Mouse (Mus musculus): ENCODE measurements around the gene Gzmm. TPM values are rescaled to one million over a fixed set of nuclear protein-coding genes. Genes with fewer than 3 reads are reported as not detected.

The Gzmm gene
- polyA plus RNA-seq, 1 experiment from 2014 or later: 0.51 TPM

DNA sequence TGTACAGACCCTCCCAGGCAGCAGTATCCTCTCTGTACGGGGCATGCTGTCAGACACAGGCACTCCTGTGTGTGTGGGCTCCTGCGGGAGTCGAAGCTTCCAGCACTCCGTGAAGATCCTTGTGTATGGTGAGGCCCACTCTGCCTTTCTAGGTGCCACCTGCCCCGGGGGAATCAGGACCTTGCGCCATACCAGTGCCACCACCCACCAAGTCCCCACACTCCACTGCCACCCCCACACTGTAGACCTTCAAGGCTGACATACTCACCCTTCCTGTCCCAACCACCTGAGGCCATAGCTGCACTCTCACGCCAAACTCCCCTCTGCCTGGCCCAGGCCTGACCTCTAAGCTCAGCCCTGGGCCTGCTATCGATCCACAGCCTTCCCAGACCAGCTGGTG, 23.8 kb upstream of the Gzmm start:
- Histone ChIP-seq H3K27ac (replicated peaks; ENCODE audit: low read depth, low read length) (no peak overlapping the region), H3K36me3 (ENCODE audit: control insufficient read depth, insufficient read depth, low read length) (no peaks in the 10 kb centered on the region), H3K4me1 (ENCODE audit: control insufficient read depth, insufficient read depth, low read length) (no peaks in the 10 kb centered on the region), H3K27me3 (replicated peaks; ENCODE audit: control insufficient read depth, insufficient read depth, low read length) (no peaks in the 10 kb centered on the region), H3K4me2 (ENCODE audit: low read depth, low read length) (no peak overlapping the region), H3K9me3 (ENCODE audit: control insufficient read depth, low read length) (no peaks in the 10 kb centered on the region), H3K4me3 (ENCODE audit: low read depth, low read length) (no peak overlapping the region), H3K9ac (ENCODE audit: low read depth, low read length) (no peak overlapping the region)
- no peak for ATAC-seq (ENCODE audit: low read depth)
- 82% methylated on average over 8 of the region's 8 CpGs for WGBS
- no peak for DNase-seq (ENCODE audit: low spot score)

- DNase-seq (ENCODE audit: low spot score) (no peak), ATAC-seq (ENCODE audit: low read depth) (no peak)
- no peaks in the 10 kb centered on the region for H3K9me3 ChIP-seq (ENCODE audit: control insufficient read depth, low read length)
- no peak overlapping the region for H3K9ac ChIP-seq (ENCODE audit: low read depth, low read length)
- H3K4me2 ChIP-seq (ENCODE audit: low read depth, low read length): no peak overlapping the region
- 81% methylated on average over 9 of the region's 9 CpGs for WGBS
- no peak overlapping the region for H3K4me3 ChIP-seq (ENCODE audit: low read depth, low read length)
- H3K36me3 ChIP-seq (ENCODE audit: control insufficient read depth, insufficient read depth, low read length): no peaks in the 10 kb centered on the region
- H3K27ac ChIP-seq (replicated peaks; ENCODE audit: low read depth, low read length): no peak overlapping the region
- H3K4me1 ChIP-seq (ENCODE audit: control insufficient read depth, insufficient read depth, low read length): 0 out of 2 replicates have a peak, but pooled peaks cover 4% of the 10 kb centered on the region
- no peaks in the 10 kb centered on the region for H3K27me3 ChIP-seq (replicated peaks; ENCODE audit: control insufficient read depth, insufficient read depth, low read length)
Measured at GRCm38 (mm10) chr10:79666493-79666892, 22.3 kb upstream of the Gzmm start.

DNA sequence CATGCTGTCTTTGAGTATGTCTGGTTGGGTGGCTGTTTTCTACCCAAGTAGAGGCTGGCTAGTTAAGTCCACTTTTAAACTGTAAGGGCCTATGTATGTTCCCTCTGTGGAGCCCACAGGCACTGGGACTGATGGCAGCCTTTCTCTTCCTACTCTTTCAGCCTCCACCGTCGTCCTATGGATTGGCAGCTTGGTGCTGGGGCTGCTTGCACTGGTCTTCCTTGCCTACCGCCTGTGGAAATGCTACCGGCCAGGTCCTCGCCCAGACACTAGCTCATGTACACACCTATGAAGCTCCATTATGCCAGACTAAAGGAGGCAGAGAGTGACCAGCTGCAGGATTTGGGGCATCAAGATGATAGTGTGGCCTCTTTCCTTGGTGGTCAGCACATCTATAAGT, 20.7 kb upstream of the Gzmm start:
- no peak overlapping the region for H3K9ac ChIP-seq (ENCODE audit: low read depth, low read length)
- WGBS: 86% methylated on average over 5 of the region's 5 CpGs
- ATAC-seq (ENCODE audit: low read depth): no peak
- H3K36me3 ChIP-seq (ENCODE audit: control insufficient read depth, insufficient read depth, low read length): no peaks in the 10 kb centered on the region
- H3K27me3 ChIP-seq (replicated peaks; ENCODE audit: control insufficient read depth, insufficient read depth, low read length): no peaks in the 10 kb centered on the region
- H3K4me2 ChIP-seq (ENCODE audit: low read depth, low read length): no peak overlapping the region
- H3K4me1 ChIP-seq (ENCODE audit: control insufficient read depth, insufficient read depth, low read length): 0 out of 2 replicates have a peak, but pooled peaks cover 4% of the 10 kb centered on the region
- H3K27ac ChIP-seq (replicated peaks; ENCODE audit: low read depth, low read length): no peak overlapping the region
- no peaks in the 10 kb centered on the region for H3K9me3 ChIP-seq (ENCODE audit: control insufficient read depth, low read length)
- DNase-seq (ENCODE audit: low spot score): no peak
- no peak overlapping the region for H3K4me3 ChIP-seq (ENCODE audit: low read depth, low read length)

GRCm38 (mm10) chr10:79668771-79669575, 19.8 kb upstream of the Gzmm start, which contains the start of gene Tpgs1:
TSS of gene Tpgs1 (plus strand) at chr10:79669369.
- Histone ChIP-seq H3K9ac (ENCODE audit: low read depth, low read length) (peak within 1 kb of the TSS; percentile 88), H3K27me3 (replicated peaks; ENCODE audit: control insufficient read depth, insufficient read depth, low read length) (no peaks in the 10 kb centered on the region), H3K4me1 (ENCODE audit: control insufficient read depth, insufficient read depth, low read length) (0 out of 2 replicates have a peak, but pooled peaks cover 4% of the 10 kb centered on the region), H3K4me3 (ENCODE audit: low read depth, low read length) (peak within 1 kb of the TSS; percentile 93), H3K36me3 (ENCODE audit: control insufficient read depth, insufficient read depth, low read length) (no peaks in the 10 kb centered on the region), H3K4me2 (ENCODE audit: low read depth, low read length) (peak within 1 kb of the TSS; percentile 81), H3K9me3 (ENCODE audit: control insufficient read depth, low read length) (no peaks in the 10 kb centered on the region), H3K27ac (replicated peaks; ENCODE audit: low read depth, low read length) (peak within 1 kb of the TSS; percentile 92)
- WGBS: 0% methylated on average over 32 of the region's 45 CpGs
- peak; percentile 85 for ATAC-seq (ENCODE audit: low read depth)
- DNase-seq (ENCODE audit: low spot score): peak; percentile 95

DNA sequence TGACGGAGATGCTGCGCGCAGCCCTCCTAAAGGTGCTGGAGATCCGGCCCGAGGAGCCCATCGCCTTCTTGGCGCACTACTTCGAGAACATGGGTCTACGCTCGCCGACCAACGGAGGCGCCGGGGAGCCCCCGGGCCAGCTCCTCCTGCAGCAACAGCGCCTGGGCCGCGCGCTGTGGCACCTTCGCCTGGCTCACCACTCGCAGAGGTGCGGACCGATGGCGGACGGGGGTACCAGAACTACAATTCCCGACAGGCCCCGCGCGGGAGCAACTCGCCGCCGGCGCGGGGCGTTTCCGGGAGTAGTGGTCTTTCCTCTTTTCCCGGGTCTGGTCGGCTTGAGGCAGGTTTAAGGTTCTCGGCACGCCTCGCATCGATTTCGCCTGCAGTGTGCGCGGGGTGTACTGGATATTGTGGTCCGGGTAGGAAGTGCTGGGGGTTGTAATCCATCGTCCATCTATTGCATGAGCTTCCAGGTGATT, 19.2 kb upstream of the Gzmm start:
- peak overlapping the region; percentile 81 for H3K4me2 ChIP-seq (ENCODE audit: low read depth, low read length)
- ATAC-seq (ENCODE audit: low read depth): peak; percentile 68
- H3K27ac ChIP-seq (replicated peaks; ENCODE audit: low read depth, low read length): peak overlapping the region; percentile 92
- no peaks in the 10 kb centered on the region for H3K9me3 ChIP-seq (ENCODE audit: control insufficient read depth, low read length)
- H3K27me3 ChIP-seq (replicated peaks; ENCODE audit: control insufficient read depth, insufficient read depth, low read length): no peaks in the 10 kb centered on the region
- peak overlapping the region; percentile 93 for H3K4me3 ChIP-seq (ENCODE audit: low read depth, low read length)
- WGBS: under 1% methylated on average over 35 of the region's 47 CpGs
- H3K9ac ChIP-seq (ENCODE audit: low read depth, low read length): peak overlapping the region; percentile 88
- no peaks in the 10 kb centered on the region for H3K36me3 ChIP-seq (ENCODE audit: control insufficient read depth, insufficient read depth, low read length)
- DNase-seq (ENCODE audit: low spot score): peak; percentile 88
- 0 out of 2 replicates have a peak, but pooled peaks cover 4% of the 10 kb centered on the region for H3K4me1 ChIP-seq (ENCODE audit: control insufficient read depth, insufficient read depth, low read length)

- H3K27me3 ChIP-seq (replicated peaks; ENCODE audit: control insufficient read depth, insufficient read depth, low read length): no peaks in the 10 kb centered on the region
- no peak for ATAC-seq (ENCODE audit: low read depth)
- H3K9ac ChIP-seq (ENCODE audit: low read depth, low read length): peak overlapping the region; percentile 88
- DNase-seq (ENCODE audit: low spot score): no peak
- no peak overlapping the region for H3K27ac ChIP-seq (replicated peaks; ENCODE audit: low read depth, low read length)
- WGBS: 35% methylated on average over 15 of the region's 15 CpGs
- no peaks in the 10 kb centered on the region for H3K36me3 ChIP-seq (ENCODE audit: control insufficient read depth, insufficient read depth, low read length)
- peak overlapping the region; percentile 81 for H3K4me2 ChIP-seq (ENCODE audit: low read depth, low read length)
- H3K4me1 ChIP-seq (ENCODE audit: control insufficient read depth, insufficient read depth, low read length): 0 out of 2 replicates have a peak, but pooled peaks cover 4% of the 10 kb centered on the region
- H3K9me3 ChIP-seq (ENCODE audit: control insufficient read depth, low read length): no peaks in the 10 kb centered on the region
- H3K4me3 ChIP-seq (ENCODE audit: low read depth, low read length): peak overlapping the region; percentile 93
Measured at GRCm38 (mm10) chr10:79670071-79670888, 18.5 kb upstream of the Gzmm start.

GRCm38 (mm10) chr10:79671396-79672087, 17.3 kb upstream of the Gzmm start:
- no peak overlapping the region for H3K4me3 ChIP-seq (ENCODE audit: low read depth, low read length)
- H3K4me2 ChIP-seq (ENCODE audit: low read depth, low read length): no peak overlapping the region
- H3K9ac ChIP-seq (ENCODE audit: low read depth, low read length): no peak overlapping the region

GRCm38 (mm10) chr10:79672088-79672455, 16.7 kb upstream of the Gzmm start:
- no peak overlapping the region for H3K27ac ChIP-seq (replicated peaks; ENCODE audit: low read depth, low read length)
- H3K9me3 ChIP-seq (ENCODE audit: control insufficient read depth, low read length): no peaks in the 10 kb centered on the region
- peaks cover 13% of the 10 kb centered on the region; the same call in 1 of the 2 replicates for H3K36me3 ChIP-seq (ENCODE audit: control insufficient read depth, insufficient read depth, low read length)
- WGBS: 72% methylated on average over 3 of the region's 3 CpGs
- H3K9ac ChIP-seq (ENCODE audit: low read depth, low read length): no peak overlapping the region
- no peaks in the 10 kb centered on the region for H3K27me3 ChIP-seq (replicated peaks; ENCODE audit: control insufficient read depth, insufficient read depth, low read length)
- ATAC-seq (ENCODE audit: low read depth): no peak
- H3K4me3 ChIP-seq (ENCODE audit: low read depth, low read length): no peak overlapping the region
- no peak overlapping the region for H3K4me2 ChIP-seq (ENCODE audit: low read depth, low read length)
- no peak for DNase-seq (ENCODE audit: low spot score)
- 0 out of 2 replicates have a peak, but pooled peaks cover 4% of the 10 kb centered on the region for H3K4me1 ChIP-seq (ENCODE audit: control insufficient read depth, insufficient read depth, low read length)

More at GRCm38 (mm10) chr10:79671396-79672087, 17.3 kb upstream of the Gzmm start:
- H3K27ac ChIP-seq (replicated peaks; ENCODE audit: low read depth, low read length): no peak overlapping the region
- ATAC-seq (ENCODE audit: low read depth) (no peak), DNase-seq (ENCODE audit: low spot score) (no peak)
- H3K9me3 ChIP-seq (ENCODE audit: control insufficient read depth, low read length): no peaks in the 10 kb centered on the region
- H3K4me1 ChIP-seq (ENCODE audit: control insufficient read depth, insufficient read depth, low read length): 0 out of 2 replicates have a peak, but pooled peaks cover 4% of the 10 kb centered on the region
- H3K36me3 ChIP-seq (ENCODE audit: control insufficient read depth, insufficient read depth, low read length): peaks cover 12% of the 10 kb centered on the region; the same call in 1 of the 2 replicates
- H3K27me3 ChIP-seq (replicated peaks; ENCODE audit: control insufficient read depth, insufficient read depth, low read length): no peaks in the 10 kb centered on the region
- 85% methylated on average over 6 of the region's 6 CpGs for WGBS
